Mouse (Mus musculus) hindbrain, embryonic 16.5 days (tissue): ENCODE results near the gene Gucd1. TPM values are rescaled to one million over a fixed set of nuclear protein-coding genes. Genes with fewer than 3 reads are reported as not detected.
"Not testable (repeated sequence)": the region's sequence is repeated elsewhere in the genome, so short reads cannot be mapped to it uniquely, and the experiment has no call there.

ENCODE experiments used
- ATAC-seq: fragments of 200-750 bp; cut with Nextera tagmentation; 2 replicates; pipeline ENCODE4 v1.8.0; 2017; ENCODE audit warnings: moderate TSS enrichment, moderate library complexity
- H3K27ac ChIP-seq: fragments of 300-500 bp; sonication (generic); 2 replicates; pipeline ENCODE4 v1.5.1; 2014; ENCODE audit warnings: low read depth, mild to moderate bottlenecking, control low read depth, low read length, moderate library complexity
- H3K27me3 ChIP-seq: fragments of 300-500 bp; sonication (generic); replicated peaks from 2 replicates; pipeline ENCODE4 v1.6.1; 2014; ENCODE audit warnings: low read length; ENCODE audit not compliant: control insufficient read depth, insufficient read depth
- H3K36me3 ChIP-seq: fragments of 300-500 bp; sonication (generic); 2 replicates; pipeline ENCODE4 v1.6.1; 2014; ENCODE audit warnings: mild to moderate bottlenecking, low read length, moderate library complexity, mixed read lengths; ENCODE audit not compliant: control insufficient read depth, insufficient read depth
- H3K4me1 ChIP-seq: fragments of 300-500 bp; sonication (generic); 2 replicates; pipeline ENCODE4 v1.6.1; 2014; ENCODE audit warnings: low read depth, low read length; ENCODE audit not compliant: control insufficient read depth, insufficient read depth
- H3K4me2 ChIP-seq: fragments of 300-500 bp; sonication (generic); 2 replicates; pipeline ENCODE4 v1.6.1; 2014; ENCODE audit warnings: mild to moderate bottlenecking, low read length, control low read depth, moderate library complexity
- H3K4me3 ChIP-seq: fragments of 300-500 bp; sonication (generic); 2 replicates; pipeline ENCODE4 v1.5.1; 2014; ENCODE audit warnings: mild to moderate bottlenecking, low read length, control low read depth, moderate library complexity
- H3K9ac ChIP-seq: fragments of 300-500 bp; sonication (generic); 2 replicates; pipeline ENCODE4 v1.6.1; 2014; ENCODE audit warnings: low read depth, mild to moderate bottlenecking, control low read depth, low read length, moderate library complexity
- H3K9me3 ChIP-seq: fragments of 300-500 bp; sonication (generic); 2 replicates; pipeline ENCODE4 v1.6.1; 2014; ENCODE audit warnings: mild to moderate bottlenecking, low read length, moderate library complexity; ENCODE audit not compliant: control insufficient read depth
- WGBS: fragments of 180-500 bp; shearing (Covaris S2); extraction: QIAGEN DNeasy Blood & Tissue Kit; methylation state at CpG from one replicate; pipeline ENCODE4 v1.1.7; 2014; 5-methylcytosine and 5-hydroxymethylcytosine counted together
- polyA plus RNA-seq: library from polyadenylated mRNA; unstranded; fragments of >200 nt; fragmentation: Nextera tagmentation; extraction: Ambion mirVana; gene quantifications from 2 replicates; pipeline ENCODE4 v1.2.1, GENCODE M21; 2015

The Gucd1 gene
- polyA plus RNA-seq, 1 experiment from 2014 or later: 15.4 TPM

DNA sequence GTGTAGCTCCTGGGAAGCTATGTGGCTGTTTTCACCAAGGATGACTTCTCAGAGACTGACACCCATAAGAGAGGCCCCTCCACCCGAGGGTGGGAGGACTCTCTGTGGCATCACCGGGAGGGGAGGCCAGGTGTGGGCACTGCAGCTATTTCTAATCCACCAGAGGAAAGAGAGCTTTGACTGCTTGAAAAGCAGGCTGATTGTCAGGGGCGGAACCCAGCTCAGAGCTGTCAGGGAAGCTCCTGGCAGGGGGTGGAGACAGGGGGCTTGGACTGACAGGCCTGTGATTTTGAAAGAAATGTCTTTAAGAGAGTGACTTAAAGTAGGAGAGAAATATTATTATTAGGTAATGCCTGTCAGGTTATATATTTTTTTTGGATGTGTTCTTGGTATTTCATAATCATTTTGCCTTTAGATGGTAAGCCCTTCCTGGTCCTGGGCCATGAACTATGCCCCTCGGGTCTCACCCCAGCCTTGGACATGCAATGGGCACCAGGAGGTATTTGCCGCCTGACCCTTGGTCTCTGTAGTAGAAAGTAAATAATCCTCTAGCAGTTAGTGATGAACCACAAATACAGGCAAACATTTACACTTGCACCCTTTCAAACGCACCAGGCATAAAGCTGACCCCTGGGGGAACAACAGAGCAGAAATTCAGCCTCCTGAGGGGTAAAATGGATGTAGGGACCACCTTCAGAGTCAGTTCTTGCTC lies 42.5 kb downstream of the Gucd1 start:
- WGBS: 29% methylated on average over 4 of the region's 6 CpGs
- not testable (repeated sequence) for H3K4me2 ChIP-seq, H3K9ac ChIP-seq, H3K4me3 ChIP-seq, H3K36me3 ChIP-seq, ATAC-seq, H3K27me3 ChIP-seq, H3K9me3 ChIP-seq, H3K4me1 ChIP-seq, H3K27ac ChIP-seq

DNA sequence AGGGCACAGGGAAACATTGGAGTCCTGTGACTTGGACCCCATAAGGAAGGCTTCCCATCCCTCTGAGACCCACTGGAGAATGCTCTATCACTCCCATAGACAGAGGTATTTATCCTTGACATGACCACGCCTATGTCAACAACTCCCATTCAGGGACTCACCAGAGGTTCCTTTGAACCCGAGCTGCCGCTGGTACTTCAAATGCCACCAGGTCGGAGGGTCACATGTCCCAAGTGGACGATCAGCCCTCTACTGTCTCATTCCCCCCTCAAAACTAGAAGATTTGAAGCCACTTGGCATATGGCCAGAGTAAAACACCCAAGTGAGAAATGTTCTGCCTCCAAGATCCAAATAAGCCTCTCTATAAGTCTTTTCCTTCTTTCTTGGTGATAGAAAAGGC lies 43.2 kb downstream of the Gucd1 start:
- Histone ChIP-seq H3K4me1 (no peaks in the 10 kb centered on the region), H3K36me3 (no peaks in the 10 kb centered on the region), H3K4me2 (no peak overlapping the region), H3K9ac (no peak overlapping the region), H3K4me3 (no peak overlapping the region), H3K27me3 (no peaks in the 10 kb centered on the region), H3K27ac (no peak overlapping the region), H3K9me3 (no peaks in the 10 kb centered on the region)
- 35% methylated on average over 5 of the region's 5 CpGs for WGBS
- no peak for ATAC-seq

DNA sequence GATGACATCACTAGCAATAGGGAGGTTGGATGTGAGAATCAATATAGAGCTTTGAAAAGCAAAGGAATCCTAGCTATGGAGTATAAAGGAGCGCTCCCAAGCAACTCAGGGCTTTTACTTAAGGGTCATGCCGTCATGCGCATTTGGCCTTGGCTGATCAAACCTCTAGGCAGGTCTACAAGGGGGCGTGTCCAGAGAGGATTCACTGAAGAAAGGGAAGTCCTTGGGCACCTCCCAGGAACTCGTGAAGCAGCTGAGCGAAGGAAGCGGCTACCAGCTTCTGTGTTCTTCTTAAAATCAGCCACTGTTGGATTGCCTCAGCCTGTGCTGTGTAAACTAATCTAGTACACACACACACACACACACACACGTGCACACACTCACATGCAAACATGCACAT lies 44.4 kb downstream of the Gucd1 start:
- Histone ChIP-seq H3K4me3 (no peak overlapping the region), H3K4me2 (no peak overlapping the region), H3K36me3 (no peaks in the 10 kb centered on the region), H3K27me3 (no peaks in the 10 kb centered on the region), H3K9me3 (no peaks in the 10 kb centered on the region), H3K4me1 (no peaks in the 10 kb centered on the region), H3K27ac (no peak overlapping the region), H3K9ac (no peak overlapping the region)
- ATAC-seq: no peak
- 79% methylated on average over 8 of the region's 8 CpGs for WGBS

DNA sequence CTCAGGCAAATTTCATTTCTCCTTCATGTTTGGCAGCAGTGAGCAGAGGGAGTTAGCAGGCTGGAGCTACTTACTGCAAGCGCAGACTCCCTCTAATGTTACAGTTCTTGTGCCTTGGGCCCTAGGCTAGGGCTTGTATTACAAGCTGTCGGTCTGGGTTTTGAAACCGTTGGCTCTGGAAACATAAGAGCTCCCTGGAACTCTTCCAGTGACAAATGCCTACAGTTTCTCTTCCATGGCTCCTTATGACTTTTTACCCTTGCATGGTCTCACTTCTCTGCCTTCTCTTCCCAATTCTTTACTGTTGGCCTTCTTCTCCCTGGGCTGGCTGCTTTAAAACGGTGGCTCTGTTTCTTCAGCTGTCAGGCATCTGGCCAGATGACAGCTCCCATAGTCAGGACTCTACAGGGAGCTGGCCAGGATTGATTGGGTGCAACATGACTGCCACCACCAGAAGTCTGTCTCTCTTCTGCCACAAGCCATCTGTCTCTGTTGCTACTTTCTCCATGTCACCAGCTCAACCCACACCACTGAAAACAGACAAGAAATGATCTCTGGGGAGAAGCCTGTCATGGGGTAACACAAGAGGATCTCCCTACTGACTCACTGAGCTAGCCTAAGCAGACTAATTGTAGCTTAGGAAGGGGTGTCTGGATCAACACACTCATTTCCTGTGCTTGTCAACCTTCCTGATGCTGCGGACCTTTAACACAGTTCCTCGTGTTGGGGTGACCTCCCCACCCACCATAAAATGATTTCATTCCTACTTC lies 51.8 kb downstream of the Gucd1 start:
- Histone ChIP-seq H3K9me3 (no peaks in the 10 kb centered on the region), H3K27ac (no peak overlapping the region), H3K4me2 (no peak overlapping the region), H3K4me1 (no peaks in the 10 kb centered on the region; the same call in 1 of the 2 replicates), H3K27me3 (no peaks in the 10 kb centered on the region), H3K4me3 (no peak overlapping the region), H3K36me3 (no peaks in the 10 kb centered on the region), H3K9ac (no peak overlapping the region)
- WGBS: 60% methylated on average over 6 of the region's 6 CpGs
- no peak for ATAC-seq

DNA sequence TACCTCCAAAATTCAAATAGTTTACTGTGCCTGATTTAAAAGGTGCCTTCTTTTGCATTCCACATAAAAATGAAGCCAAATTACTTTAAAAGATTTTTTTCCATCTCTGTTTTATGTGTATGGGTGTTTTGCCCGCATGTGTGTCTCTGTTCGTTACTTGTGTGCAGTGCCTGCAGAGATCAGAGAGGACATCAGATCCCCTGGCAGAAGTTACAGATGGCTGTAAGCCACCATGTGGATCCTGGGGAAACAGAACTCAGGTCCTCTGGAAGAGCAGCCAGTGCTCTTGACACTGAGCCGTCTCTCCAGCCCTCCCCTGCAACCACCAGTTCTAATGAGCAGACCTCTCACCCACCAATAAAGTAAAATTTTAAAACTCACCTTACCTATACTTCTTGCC lies 55.0 kb downstream of the Gucd1 start:
- 81% methylated on average over 3 of the region's 3 CpGs for WGBS
- no peak overlapping the region for H3K4me3 ChIP-seq
- no peak overlapping the region for H3K9ac ChIP-seq
- no peaks in the 10 kb centered on the region for H3K36me3 ChIP-seq
- H3K27ac ChIP-seq: no peak overlapping the region
- no peak for ATAC-seq
- no peaks in the 10 kb centered on the region for H3K27me3 ChIP-seq
- H3K9me3 ChIP-seq: no peaks in the 10 kb centered on the region
- H3K4me2 ChIP-seq: no peak overlapping the region
- no peaks in the 10 kb centered on the region; the same call in 1 of the 2 replicates for H3K4me1 ChIP-seq

GRCm38 (mm10) chr10:75458329-75458728 lies 59.4 kb downstream of the Gucd1 start:
- H3K27me3 ChIP-seq: no peaks in the 10 kb centered on the region
- no peak overlapping the region for H3K27ac ChIP-seq
- H3K9ac ChIP-seq: no peak overlapping the region
- 84% methylated on average over 4 of the region's 4 CpGs for WGBS
- no peaks in the 10 kb centered on the region for H3K4me1 ChIP-seq
- H3K4me3 ChIP-seq: no peak overlapping the region
- no peak for ATAC-seq
- no peaks in the 10 kb centered on the region for H3K36me3 ChIP-seq
- no peak overlapping the region for H3K4me2 ChIP-seq
- no peaks in the 10 kb centered on the region for H3K9me3 ChIP-seq

- no peak overlapping the region for H3K4me3 ChIP-seq
- no peak overlapping the region for H3K9ac ChIP-seq
- H3K9me3 ChIP-seq: no peaks in the 10 kb centered on the region
- H3K4me1 ChIP-seq: no peaks in the 10 kb centered on the region
- WGBS: 66% methylated on average over 1 of the region's 1 CpGs
- no peak overlapping the region for H3K4me2 ChIP-seq
- no peak overlapping the region for H3K27ac ChIP-seq
- H3K27me3 ChIP-seq: no peaks in the 10 kb centered on the region
- no peaks in the 10 kb centered on the region for H3K36me3 ChIP-seq
- no peak for ATAC-seq
Measured at GRCm38 (mm10) chr10:75457852-75458251, 59.9 kb downstream of the Gucd1 start.

DNA sequence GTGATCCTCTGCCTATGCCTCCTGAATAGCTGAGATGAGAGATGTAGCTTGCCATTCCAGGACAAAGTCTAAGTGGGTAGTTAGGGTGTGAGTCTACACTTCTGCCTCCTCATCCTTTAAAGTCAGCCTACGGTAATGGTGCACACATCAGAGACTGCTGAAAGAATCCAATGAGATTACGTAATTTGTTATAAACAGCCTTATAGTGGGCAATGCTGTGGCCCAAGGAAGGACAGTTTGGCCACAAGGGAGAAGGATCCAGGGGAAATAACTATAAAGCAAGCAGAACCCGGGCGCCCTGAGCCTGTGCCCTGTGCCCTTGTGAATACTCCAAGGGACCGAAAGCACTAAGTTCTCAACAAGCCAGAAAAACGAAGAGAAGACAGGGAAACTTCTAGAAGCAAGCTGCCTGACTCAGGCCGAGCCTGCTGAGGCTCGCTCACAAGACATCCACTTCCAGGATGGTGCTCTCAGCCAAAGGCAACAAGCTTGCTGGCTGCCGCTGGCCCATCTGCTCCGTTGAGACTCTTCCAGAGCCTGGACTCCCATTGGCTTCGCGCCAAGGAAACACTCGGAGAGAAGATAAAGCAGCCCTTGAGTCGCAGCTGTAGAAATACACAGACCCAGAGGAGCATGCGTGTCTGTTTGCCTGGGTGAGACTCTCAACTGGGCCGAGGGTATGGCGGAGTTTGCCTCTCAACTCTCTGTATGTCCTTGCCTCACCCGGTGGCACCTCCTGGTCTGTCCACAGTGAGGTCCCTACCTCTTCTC lies 61.5 kb downstream of the Gucd1 start:
- H3K27ac ChIP-seq, H3K4me3 ChIP-seq, H3K9ac ChIP-seq, H3K4me1 ChIP-seq, H3K36me3 ChIP-seq, H3K4me2 ChIP-seq, H3K27me3 ChIP-seq, H3K9me3 ChIP-seq: not testable (repeated sequence)
- 72% methylated on average over 11 of the region's 18 CpGs for WGBS
- peak; percentile 82 for ATAC-seq
